Mouse (Mus musculus): ENCODE data around the gene Spata16. TPM values are rescaled to one million over a fixed set of nuclear protein-coding genes. Genes with fewer than 3 reads are reported as not detected.

The Spata16 gene
- polyA plus RNA-seq, 1 experiment from 2014 or later = not detected

- H3K27me3 ChIP-seq (replicated peaks) = no peaks in the 10 kb centered on the region; the same call in 1 of the 2 replicates
- H3K36me3 ChIP-seq = no peaks in the 10 kb centered on the region
- no peak overlapping the region for H3K4me2 ChIP-seq
- no peaks in the 10 kb centered on the region for H3K9me3 ChIP-seq (replicated peaks)
- H3K4me3 ChIP-seq (replicated peaks) = no peak overlapping the region
- no peak for ATAC-seq (ENCODE audit: low FRiP score)
- no peak overlapping the region for H3K9ac ChIP-seq (replicated peaks)
- no peak overlapping the region for H3K27ac ChIP-seq (replicated peaks)
- WGBS = 87% methylated on average over 5 of the region's 5 CpGs
- H3K4me1 ChIP-seq = peaks cover 10% of the 10 kb centered on the region
Measured at GRCm38 (mm10) chr3:26923391-26923790, 286.0 kb downstream of the Spata16 start.

GRCm38 (mm10) chr3:26924212-26924611, 286.8 kb downstream of the Spata16 start:
- Histone ChIP-seq H3K4me2 (no peak overlapping the region), H3K4me3 (replicated peaks) (no peak overlapping the region), H3K4me1 (peaks cover 10% of the 10 kb centered on the region), H3K27ac (replicated peaks) (no peak overlapping the region), H3K27me3 (replicated peaks) (no peaks in the 10 kb centered on the region), H3K9ac (replicated peaks) (no peak overlapping the region), H3K9me3 (replicated peaks) (no peaks in the 10 kb centered on the region), H3K36me3 (no peaks in the 10 kb centered on the region)
- 25% methylated on average over 3 of the region's 3 CpGs for WGBS
- no peak for ATAC-seq (ENCODE audit: low FRiP score)

GRCm38 (mm10) chr3:26933079-26933478, 295.7 kb downstream of the Spata16 start:
- 48% methylated on average over 3 of the region's 3 CpGs for WGBS

GRCm38 (mm10) chr3:26936897-26937590, 299.6 kb downstream of the Spata16 start:
- no peak overlapping the region for H3K9ac ChIP-seq (replicated peaks)
- H3K27ac ChIP-seq (replicated peaks) = no peak overlapping the region
- peaks cover 4% of the 10 kb centered on the region for H3K4me1 ChIP-seq
- peak overlapping the region; percentile 54 for H3K4me2 ChIP-seq
- H3K27me3 ChIP-seq (replicated peaks) = no peaks in the 10 kb centered on the region
- no peaks in the 10 kb centered on the region for H3K9me3 ChIP-seq (replicated peaks)
- WGBS = 25% methylated on average over 22 of the region's 22 CpGs
- ATAC-seq (ENCODE audit: low FRiP score) = peak; percentile 76; the same call in 1 of the 2 replicates
- H3K36me3 ChIP-seq = no peaks in the 10 kb centered on the region
- peak overlapping the region; percentile 21 for H3K4me3 ChIP-seq (replicated peaks)

More at GRCm38 (mm10) chr3:26933079-26933478, 295.7 kb downstream of the Spata16 start:
- peak; percentile 66 for ATAC-seq (ENCODE audit: low FRiP score)
- Histone ChIP-seq H3K27me3 (replicated peaks) (no peaks in the 10 kb centered on the region), H3K9me3 (replicated peaks) (no peaks in the 10 kb centered on the region), H3K4me3 (replicated peaks) (no peak overlapping the region), H3K27ac (replicated peaks) (no peak overlapping the region), H3K4me1 (peaks cover 4% of the 10 kb centered on the region), H3K9ac (replicated peaks) (no peak overlapping the region), H3K4me2 (no peak overlapping the region), H3K36me3 (no peaks in the 10 kb centered on the region)

- ATAC-seq (ENCODE audit: low FRiP score) = no peak
- H3K4me3 ChIP-seq (replicated peaks) = no peak overlapping the region
- H3K4me1 ChIP-seq = no peaks in the 10 kb centered on the region
- no peaks in the 10 kb centered on the region for H3K27me3 ChIP-seq (replicated peaks)
- no peak overlapping the region for H3K9ac ChIP-seq (replicated peaks)
- no peak overlapping the region for H3K27ac ChIP-seq (replicated peaks)
- H3K36me3 ChIP-seq = no peaks in the 10 kb centered on the region
- H3K9me3 ChIP-seq (replicated peaks) = no peaks in the 10 kb centered on the region
- H3K4me2 ChIP-seq = no peak overlapping the region
- 79% methylated on average over 5 of the region's 5 CpGs for WGBS
Measured at GRCm38 (mm10) chr3:26966776-26967175, 329.4 kb downstream of the Spata16 start.

GRCm38 (mm10) chr3:26968852-26969513, 331.6 kb downstream of the Spata16 start:
- no peak overlapping the region for H3K27ac ChIP-seq (replicated peaks)
- H3K36me3 ChIP-seq = no peaks in the 10 kb centered on the region
- no peak for ATAC-seq (ENCODE audit: low FRiP score)
- no peak overlapping the region for H3K9ac ChIP-seq (replicated peaks)
- no peak overlapping the region for H3K4me2 ChIP-seq
- no peaks in the 10 kb centered on the region for H3K9me3 ChIP-seq (replicated peaks)
- WGBS = 92% methylated on average over 3 of the region's 3 CpGs
- no peaks in the 10 kb centered on the region for H3K27me3 ChIP-seq (replicated peaks)
- no peak overlapping the region for H3K4me3 ChIP-seq (replicated peaks)
- no peaks in the 10 kb centered on the region for H3K4me1 ChIP-seq

- Histone ChIP-seq H3K27me3 (replicated peaks) (no peaks in the 10 kb centered on the region), H3K9me3 (replicated peaks) (no peaks in the 10 kb centered on the region), H3K9ac (replicated peaks) (no peak overlapping the region), H3K27ac (replicated peaks) (no peak overlapping the region), H3K4me1 (no peaks in the 10 kb centered on the region), H3K4me3 (replicated peaks) (no peak overlapping the region), H3K4me2 (no peak overlapping the region), H3K36me3 (no peaks in the 10 kb centered on the region)
- no peak for ATAC-seq (ENCODE audit: low FRiP score)
- 86% methylated on average over 3 of the region's 3 CpGs for WGBS
Measured at GRCm38 (mm10) chr3:26970529-26970928, 333.1 kb downstream of the Spata16 start.

GRCm38 (mm10) chr3:26971276-26971675, 333.9 kb downstream of the Spata16 start:
- no peak overlapping the region for H3K4me3 ChIP-seq (replicated peaks)
- H3K4me1 ChIP-seq = no peaks in the 10 kb centered on the region
- WGBS = 52% methylated on average over 1 of the region's 1 CpGs
- no peak overlapping the region for H3K9ac ChIP-seq (replicated peaks)
- H3K27me3 ChIP-seq (replicated peaks) = no peaks in the 10 kb centered on the region
- ATAC-seq (ENCODE audit: low FRiP score) = no peak
- H3K36me3 ChIP-seq = no peaks in the 10 kb centered on the region
- no peak overlapping the region for H3K4me2 ChIP-seq
- no peaks in the 10 kb centered on the region for H3K9me3 ChIP-seq (replicated peaks)
- no peak overlapping the region for H3K27ac ChIP-seq (replicated peaks)

- no peaks in the 10 kb centered on the region for H3K36me3 ChIP-seq
- ATAC-seq (ENCODE audit: low FRiP score) = no peak
- no peak overlapping the region for H3K4me2 ChIP-seq
- H3K4me1 ChIP-seq = no peaks in the 10 kb centered on the region
- H3K27me3 ChIP-seq (replicated peaks) = no peaks in the 10 kb centered on the region
- H3K9me3 ChIP-seq (replicated peaks) = no peaks in the 10 kb centered on the region
- no peak overlapping the region for H3K27ac ChIP-seq (replicated peaks)
- 10% methylated on average over 1 of the region's 1 CpGs for WGBS
- H3K9ac ChIP-seq (replicated peaks) = no peak overlapping the region
- H3K4me3 ChIP-seq (replicated peaks) = no peak overlapping the region
Measured at GRCm38 (mm10) chr3:26972105-26972504, 334.7 kb downstream of the Spata16 start.

GRCm38 (mm10) chr3:26979603-26980002, 342.2 kb downstream of the Spata16 start:
- Histone ChIP-seq H3K4me3 (replicated peaks) (no peak overlapping the region), H3K27me3 (replicated peaks) (no peaks in the 10 kb centered on the region), H3K9me3 (replicated peaks) (no peaks in the 10 kb centered on the region), H3K4me1 (no peaks in the 10 kb centered on the region), H3K9ac (replicated peaks) (no peak overlapping the region), H3K27ac (replicated peaks) (no peak overlapping the region), H3K4me2 (no peak overlapping the region), H3K36me3 (no peaks in the 10 kb centered on the region)
- 83% methylated on average over 2 of the region's 2 CpGs for WGBS
- no peak for ATAC-seq (ENCODE audit: low FRiP score)

- H3K27ac ChIP-seq (replicated peaks) = no peak overlapping the region
- no peaks in the 10 kb centered on the region for H3K9me3 ChIP-seq (replicated peaks)
- H3K36me3 ChIP-seq = no peaks in the 10 kb centered on the region
- WGBS = 80% methylated on average over 3 of the region's 3 CpGs
- no peak overlapping the region for H3K4me3 ChIP-seq (replicated peaks)
- ATAC-seq (ENCODE audit: low FRiP score) = no peak
- H3K9ac ChIP-seq (replicated peaks) = no peak overlapping the region
- no peak overlapping the region for H3K4me2 ChIP-seq
- H3K27me3 ChIP-seq (replicated peaks) = no peaks in the 10 kb centered on the region
- H3K4me1 ChIP-seq = no peaks in the 10 kb centered on the region
Measured at GRCm38 (mm10) chr3:26980371-26980770, 343.0 kb downstream of the Spata16 start.

GRCm38 (mm10) chr3:26981979-26982623, 344.7 kb downstream of the Spata16 start:
- no peak overlapping the region for H3K4me2 ChIP-seq
- no peak for ATAC-seq (ENCODE audit: low FRiP score)
- 84% methylated on average over 6 of the region's 6 CpGs for WGBS
- no peaks in the 10 kb centered on the region for H3K27me3 ChIP-seq (replicated peaks)
- no peaks in the 10 kb centered on the region for H3K9me3 ChIP-seq (replicated peaks)
- H3K27ac ChIP-seq (replicated peaks) = no peak overlapping the region
- H3K9ac ChIP-seq (replicated peaks) = no peak overlapping the region
- no peaks in the 10 kb centered on the region for H3K36me3 ChIP-seq
- H3K4me1 ChIP-seq = no peaks in the 10 kb centered on the region
- H3K4me3 ChIP-seq (replicated peaks) = no peak overlapping the region

Data from neural tube, embryonic 15.5 days (tissue).